Mouse (Mus musculus) hindbrain, embryonic 16.5 days (tissue): ENCODE data around the gene 2310022A10Rik. TPM values are rescaled to one million over a fixed set of nuclear protein-coding genes. Genes with fewer than 3 reads are reported as not detected.

Experiments used
- ATAC-seq: fragments of 200-750 bp; cut with Nextera tagmentation; 2 replicates; pipeline ENCODE4 v1.8.0; 2017; ENCODE audit warnings: moderate TSS enrichment, moderate library complexity
- H3K27ac ChIP-seq: fragments of 300-500 bp; sonication (generic); 2 replicates; pipeline ENCODE4 v1.5.1; 2014; ENCODE audit warnings: low read depth, mild to moderate bottlenecking, control low read depth, low read length, moderate library complexity
- H3K27me3 ChIP-seq: fragments of 300-500 bp; sonication (generic); replicated peaks from 2 replicates; pipeline ENCODE4 v1.6.1; 2014; ENCODE audit warnings: low read length; ENCODE audit not compliant: control insufficient read depth, insufficient read depth
- H3K36me3 ChIP-seq: fragments of 300-500 bp; sonication (generic); 2 replicates; pipeline ENCODE4 v1.6.1; 2014; ENCODE audit warnings: mild to moderate bottlenecking, low read length, moderate library complexity, mixed read lengths; ENCODE audit not compliant: control insufficient read depth, insufficient read depth
- H3K4me1 ChIP-seq: fragments of 300-500 bp; sonication (generic); 2 replicates; pipeline ENCODE4 v1.6.1; 2014; ENCODE audit warnings: low read depth, low read length; ENCODE audit not compliant: control insufficient read depth, insufficient read depth
- H3K4me2 ChIP-seq: fragments of 300-500 bp; sonication (generic); 2 replicates; pipeline ENCODE4 v1.6.1; 2014; ENCODE audit warnings: mild to moderate bottlenecking, low read length, control low read depth, moderate library complexity
- H3K4me3 ChIP-seq: fragments of 300-500 bp; sonication (generic); 2 replicates; pipeline ENCODE4 v1.5.1; 2014; ENCODE audit warnings: mild to moderate bottlenecking, low read length, control low read depth, moderate library complexity
- H3K9ac ChIP-seq: fragments of 300-500 bp; sonication (generic); 2 replicates; pipeline ENCODE4 v1.6.1; 2014; ENCODE audit warnings: low read depth, mild to moderate bottlenecking, control low read depth, low read length, moderate library complexity
- H3K9me3 ChIP-seq: fragments of 300-500 bp; sonication (generic); 2 replicates; pipeline ENCODE4 v1.6.1; 2014; ENCODE audit warnings: mild to moderate bottlenecking, low read length, moderate library complexity; ENCODE audit not compliant: control insufficient read depth
- WGBS: fragments of 180-500 bp; shearing (Covaris S2); extraction: QIAGEN DNeasy Blood & Tissue Kit; methylation state at CpG from one replicate; pipeline ENCODE4 v1.1.7; 2014; 5-methylcytosine and 5-hydroxymethylcytosine counted together
- polyA plus RNA-seq: library from polyadenylated mRNA; unstranded; fragments of >200 nt; fragmentation: Nextera tagmentation; extraction: Ambion mirVana; gene quantifications from 2 replicates; pipeline ENCODE4 v1.2.1, GENCODE M21; 2015

Gene 2310022A10Rik
- polyA plus RNA-seq, 1 experiment from 2014 or later, result 33.7 TPM

- H3K27me3 ChIP-seq, result no peaks in the 10 kb centered on the region
- H3K27ac ChIP-seq, result no peak overlapping the region
- H3K4me2 ChIP-seq, result no peak overlapping the region
- no peaks in the 10 kb centered on the region for H3K9me3 ChIP-seq
- no peak for ATAC-seq
- H3K9ac ChIP-seq, result no peak overlapping the region; the same call in 1 of the 2 replicates
- H3K4me1 ChIP-seq, result peaks cover 7% of the 10 kb centered on the region
- 90% methylated on average over 12 of the region's 12 CpGs for WGBS
- no peak overlapping the region for H3K4me3 ChIP-seq
- H3K36me3 ChIP-seq, result no peaks in the 10 kb centered on the region
Measured at GRCm38 (mm10) chr7:27544675-27545370, 8.2 kb upstream of the 2310022A10Rik start.

GRCm38 (mm10) chr7:27549597-27549996 lies 3.4 kb upstream of the 2310022A10Rik start:
- Histone ChIP-seq H3K4me1 (peaks cover 10% of the 10 kb centered on the region), H3K9me3 (no peaks in the 10 kb centered on the region), H3K4me3 (no peak overlapping the region), H3K4me2 (no peak overlapping the region), H3K36me3 (no peaks in the 10 kb centered on the region), H3K27me3 (no peaks in the 10 kb centered on the region), H3K9ac (no peak overlapping the region), H3K27ac (no peak overlapping the region)
- no peak for ATAC-seq
- whole genome bisulfite sequencing, result 81% methylated on average over 6 of the region's 6 CpGs

- Histone ChIP-seq H3K4me3 (peak overlapping the region; percentile 83), H3K9me3 (no peaks in the 10 kb centered on the region), H3K27me3 (no peaks in the 10 kb centered on the region), H3K9ac (peak overlapping the region; percentile 33), H3K36me3 (no peaks in the 10 kb centered on the region), H3K4me2 (peak overlapping the region; percentile 93), H3K27ac (no peak overlapping the region), H3K4me1 (peaks cover 10% of the 10 kb centered on the region)
- no peak for ATAC-seq
- 52% methylated on average over 5 of the region's 5 CpGs for WGBS
Measured at GRCm38 (mm10) chr7:27552070-27552469, 963 bp upstream of the 2310022A10Rik start.

GRCm38 (mm10) chr7:27560291-27560887 lies 7.4 kb downstream of the 2310022A10Rik start:
- Histone ChIP-seq H3K27me3 (no peaks in the 10 kb centered on the region), H3K9ac (no peak overlapping the region), H3K4me3 (no peak overlapping the region), H3K4me2 (no peak overlapping the region), H3K9me3 (no peaks in the 10 kb centered on the region), H3K4me1 (no peaks in the 10 kb centered on the region), H3K27ac (no peak overlapping the region), H3K36me3 (peaks cover 29% of the 10 kb centered on the region)
- WGBS, result 78% methylated on average over 8 of the region's 8 CpGs
- no peak for ATAC-seq

- no peak overlapping the region for H3K4me2 ChIP-seq
- H3K9ac ChIP-seq, result no peak overlapping the region
- no peak for ATAC-seq
- no peak overlapping the region for H3K27ac ChIP-seq
- no peaks in the 10 kb centered on the region for H3K27me3 ChIP-seq
- no peak overlapping the region for H3K4me3 ChIP-seq
- peaks cover 32% of the 10 kb centered on the region for H3K36me3 ChIP-seq
- WGBS, result 88% methylated on average over 1 of the region's 1 CpGs
- no peaks in the 10 kb centered on the region for H3K9me3 ChIP-seq
- no peaks in the 10 kb centered on the region for H3K4me1 ChIP-seq
Measured at GRCm38 (mm10) chr7:27560978-27561377, 7.9 kb downstream of the 2310022A10Rik start.

- H3K27ac ChIP-seq, result no peak overlapping the region
- no peaks in the 10 kb centered on the region for H3K4me1 ChIP-seq
- no peak for ATAC-seq
- H3K9me3 ChIP-seq, result no peaks in the 10 kb centered on the region
- no peak overlapping the region for H3K4me2 ChIP-seq
- no peak overlapping the region for H3K9ac ChIP-seq
- 88% methylated on average over 5 of the region's 5 CpGs for WGBS
- no peaks in the 10 kb centered on the region for H3K27me3 ChIP-seq
- no peak overlapping the region for H3K4me3 ChIP-seq
- peaks cover 34% of the 10 kb centered on the region for H3K36me3 ChIP-seq
Measured at GRCm38 (mm10) chr7:27569580-27570224, 16.7 kb downstream of the 2310022A10Rik start.

GRCm38 (mm10) chr7:27572133-27572532 lies 19.1 kb downstream of the 2310022A10Rik start:
- Histone ChIP-seq H3K4me3 (no peak overlapping the region), H3K4me2 (no peak overlapping the region), H3K27me3 (no peaks in the 10 kb centered on the region), H3K27ac (no peak overlapping the region), H3K9me3 (no peaks in the 10 kb centered on the region), H3K9ac (no peak overlapping the region), H3K4me1 (no peaks in the 10 kb centered on the region), H3K36me3 (peaks cover 28% of the 10 kb centered on the region)
- no peak for ATAC-seq
- 92% methylated on average over 4 of the region's 4 CpGs for WGBS

- H3K36me3 ChIP-seq, result peaks cover 26% of the 10 kb centered on the region
- no peak overlapping the region for H3K9ac ChIP-seq
- H3K4me1 ChIP-seq, result no peaks in the 10 kb centered on the region
- H3K27ac ChIP-seq, result no peak overlapping the region
- H3K4me3 ChIP-seq, result no peak overlapping the region
- H3K9me3 ChIP-seq, result no peaks in the 10 kb centered on the region
- H3K4me2 ChIP-seq, result no peak overlapping the region
- 95% methylated on average over 14 of the region's 14 CpGs for WGBS
- no peaks in the 10 kb centered on the region for H3K27me3 ChIP-seq
- no peak for ATAC-seq
Measured at GRCm38 (mm10) chr7:27574124-27574880, 21.3 kb downstream of the 2310022A10Rik start.

GRCm38 (mm10) chr7:27576914-27577313 lies 23.9 kb downstream of the 2310022A10Rik start:
- H3K4me3 ChIP-seq, result no peak overlapping the region
- no peak overlapping the region for H3K4me2 ChIP-seq
- H3K36me3 ChIP-seq, result peaks cover 34% of the 10 kb centered on the region
- no peaks in the 10 kb centered on the region for H3K27me3 ChIP-seq
- no peak for ATAC-seq
- WGBS, result 67% methylated on average over 6 of the region's 6 CpGs
- H3K9ac ChIP-seq, result no peak overlapping the region
- H3K4me1 ChIP-seq, result no peaks in the 10 kb centered on the region
- no peak overlapping the region for H3K27ac ChIP-seq
- no peaks in the 10 kb centered on the region for H3K9me3 ChIP-seq
